Mouse (Mus musculus) limb, embryonic 13.5 days (tissue): Measurements from ENCODE around the gene Flt1. TPM values are rescaled to one million over a fixed set of nuclear protein-coding genes. Genes with fewer than 3 reads are reported as not detected.

Source experiments
- polyA plus RNA-seq: library from polyadenylated mRNA; unstranded; fragments of >200 nt; fragmentation: Nextera tagmentation; extraction: Ambion mirVana; gene quantifications from 2 replicates; pipeline ENCODE4 v1.2.1, GENCODE M21; 2015

Flt1 gene
- polyA plus RNA-seq, 1 experiment from 2014 or later, result 9.5 TPM

Other genes starting within 250 kb of the Flt1 start
- gene Pomp, start 134.4 kb upstream of the Flt1 start, polyA plus RNA-seq, result 465 and 469 TPM in 2 replicates
- 1.9 and 2.3 TPM in 2 replicates for gene Slc46a3, start 168.8 kb upstream of the Flt1 start, polyA plus RNA-seq
- 6.9 and 7.0 TPM in 2 replicates for gene Mtus2, start 231.3 kb upstream of the Flt1 start, polyA plus RNA-seq